Mouse (Mus musculus): Measurements from ENCODE around the gene Ifna14. TPM values are rescaled to one million over a fixed set of nuclear protein-coding genes. Genes with fewer than 3 reads are reported as not detected.

Gene Ifna14
- polyA plus RNA-seq, 1 experiment from 2014 or later, result not detected

DNA sequence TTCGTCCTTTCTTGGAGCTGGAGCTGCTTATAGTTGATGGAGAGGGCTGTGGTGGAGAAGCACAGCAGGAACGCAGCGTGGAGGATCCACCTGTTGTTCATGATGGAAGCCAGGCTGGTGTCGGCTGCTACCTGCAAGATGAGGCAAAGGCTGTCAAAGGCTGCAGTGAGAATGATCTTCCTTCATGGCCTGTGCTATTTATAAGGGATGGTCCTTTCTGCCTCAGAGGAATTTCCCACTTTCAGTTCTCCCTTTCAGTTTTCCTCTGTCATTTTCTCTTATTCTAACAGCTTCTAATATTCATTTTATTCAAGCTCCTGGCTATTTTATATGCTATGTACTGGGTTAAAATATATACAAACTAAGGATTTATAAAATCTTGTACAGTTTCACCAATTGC, 48.9 kb downstream of the Ifna14 start, which contains the start of gene Ifnb1:
Gene Ifnb1, minus strand, starts transcription at position 101 of the 400 bp plus-strand sequence.
- Histone ChIP-seq H3K4me1 (ENCODE audit: insufficient read depth, low read depth, low read length) (no peaks in the 10 kb centered on the region), H3K27me3 (replicated peaks; ENCODE audit: insufficient read depth, low read length) (no peaks in the 10 kb centered on the region), H3K36me3 (ENCODE audit: insufficient read depth, low read length) (no peaks in the 10 kb centered on the region), H3K9ac (replicated peaks; ENCODE audit: low read depth) (no peak within 1 kb of the TSS), H3K9me3 (ENCODE audit: low read length) (no peaks in the 10 kb centered on the region), H3K4me2 (replicated peaks; ENCODE audit: low read depth, low read length) (no peak within 1 kb of the TSS), H3K4me3 (ENCODE audit: low read depth, low read length) (no peak within 1 kb of the TSS), H3K27ac (ENCODE audit: low read length) (no peak within 1 kb of the TSS)
- ATAC-seq, result no peak
- DNase-seq (ENCODE audit: low spot score), result no peak
- no peak for TF ChIP-seq EP300 (IDR thresholded peaks at IDR 0.05)
- no peak for TF ChIP-seq CTCF (IDR thresholded peaks at IDR 0.05)
- WGBS, result 83% methylated on average over 4 of the region's 4 CpGs

Other genes starting within 250 kb of the Ifna14 start
- gene Hacd4, start 132.9 kb downstream of the Ifna14 start, polyA plus RNA-seq (2015; fragmentation: Nextera tagmentation; extraction: Ambion mirVana), result 10.2 and 11.3 TPM in 2 replicates
- gene Ifnb1, start 49.0 kb downstream of the Ifna14 start, polyA plus RNA-seq (2015; fragmentation: Nextera tagmentation; extraction: Ambion mirVana), result not detected in 2 replicates
- not detected in 2 replicates for gene Ifna15, start 13.6 kb downstream of the Ifna14 start, polyA plus RNA-seq (2015; fragmentation: Nextera tagmentation; extraction: Ambion mirVana)
- gene Ifna9, start 20.6 kb upstream of the Ifna14 start, polyA plus RNA-seq (2015; fragmentation: Nextera tagmentation; extraction: Ambion mirVana), result not detected in 2 replicates
- not detected in 2 replicates for gene Ifna12, start 31.6 kb upstream of the Ifna14 start, polyA plus RNA-seq (2015; fragmentation: Nextera tagmentation; extraction: Ambion mirVana)
- not detected in 2 replicates for gene C87499, start 62.6 kb upstream of the Ifna14 start, polyA plus RNA-seq (2015; fragmentation: Nextera tagmentation; extraction: Ambion mirVana)
- not detected in 2 replicates for gene Ifna13, start 72.7 kb upstream of the Ifna14 start, polyA plus RNA-seq (2015; fragmentation: Nextera tagmentation; extraction: Ambion mirVana)
- not detected in 2 replicates for gene Ifna16, start 105.1 kb upstream of the Ifna14 start, polyA plus RNA-seq (2015; fragmentation: Nextera tagmentation; extraction: Ambion mirVana)
- gene Ifna2, start 112.1 kb upstream of the Ifna14 start, polyA plus RNA-seq (2015; fragmentation: Nextera tagmentation; extraction: Ambion mirVana), result not detected in 2 replicates
- not detected in 2 replicates for gene Ifnab, start 119.6 kb upstream of the Ifna14 start, polyA plus RNA-seq (2015; fragmentation: Nextera tagmentation; extraction: Ambion mirVana)
- 0.19 TPM in 1 of 2 replicates, not detected in the other for gene Gm26566, start 150.0 kb upstream of the Ifna14 start, polyA plus RNA-seq (2015; fragmentation: Nextera tagmentation; extraction: Ambion mirVana)
- gene Klhl9, start 150.7 kb upstream of the Ifna14 start, polyA plus RNA-seq (2015; fragmentation: Nextera tagmentation; extraction: Ambion mirVana), result 54.1 and 59.7 TPM in 2 replicates
- not detected in 2 replicates for gene Gm13271, start 183.1 kb upstream of the Ifna14 start, polyA plus RNA-seq (2015; fragmentation: Nextera tagmentation; extraction: Ambion mirVana)
- 0.38 and 0.44 TPM in 2 replicates for gene Gm13283, start 188.3 kb upstream of the Ifna14 start, polyA plus RNA-seq (2015; fragmentation: Nextera tagmentation; extraction: Ambion mirVana)
- gene Gm13290, start 202.0 kb upstream of the Ifna14 start, polyA plus RNA-seq (2015; fragmentation: Nextera tagmentation; extraction: Ambion mirVana), result 0.40 TPM in 1 of 2 replicates, not detected in the other
- gene Gm13289, start 205.1 kb upstream of the Ifna14 start, polyA plus RNA-seq (2015; fragmentation: Nextera tagmentation; extraction: Ambion mirVana), result not detected in 2 replicates
- not detected in 2 replicates for gene Gm13272, start 208.1 kb upstream of the Ifna14 start, polyA plus RNA-seq (2015; fragmentation: Nextera tagmentation; extraction: Ambion mirVana)
- gene Ifnz, start 210.3 kb upstream of the Ifna14 start, polyA plus RNA-seq (2015; fragmentation: Nextera tagmentation; extraction: Ambion mirVana), result 0.26 and 0.61 TPM in 2 replicates
- 0.30 TPM in 1 of 2 replicates, not detected in the other for gene Gm13276, start 213.9 kb upstream of the Ifna14 start, polyA plus RNA-seq (2015; fragmentation: Nextera tagmentation; extraction: Ambion mirVana)
- not detected in 2 replicates for gene Gm13277, start 216.8 kb upstream of the Ifna14 start, polyA plus RNA-seq (2015; fragmentation: Nextera tagmentation; extraction: Ambion mirVana)
- not detected in 2 replicates for gene Gm13278, start 219.8 kb upstream of the Ifna14 start, polyA plus RNA-seq (2015; fragmentation: Nextera tagmentation; extraction: Ambion mirVana)
- gene Gm13275, start 222.7 kb upstream of the Ifna14 start, polyA plus RNA-seq (2015; fragmentation: Nextera tagmentation; extraction: Ambion mirVana), result not detected in 2 replicates
- not detected in 2 replicates for gene Gm13279, start 225.6 kb upstream of the Ifna14 start, polyA plus RNA-seq (2015; fragmentation: Nextera tagmentation; extraction: Ambion mirVana)
- gene Gm13285, start 227.9 kb upstream of the Ifna14 start, polyA plus RNA-seq (2015; fragmentation: Nextera tagmentation; extraction: Ambion mirVana), result 1.8 and 2.4 TPM in 2 replicates
- gene Gm13287, start 231.5 kb upstream of the Ifna14 start, polyA plus RNA-seq (2015; fragmentation: Nextera tagmentation; extraction: Ambion mirVana), result not detected in 2 replicates
- 0.05 TPM in 1 of 2 replicates, not detected in the other for gene Gm13288, start 233.7 kb upstream of the Ifna14 start, polyA plus RNA-seq (2015; fragmentation: Nextera tagmentation; extraction: Ambion mirVana)
- gene Ifna7, start 244.4 kb upstream of the Ifna14 start, polyA plus RNA-seq (2015; fragmentation: Nextera tagmentation; extraction: Ambion mirVana), result not detected in 2 replicates
- gene Ifna11, start 248.2 kb upstream of the Ifna14 start, polyA plus RNA-seq (2015; fragmentation: Nextera tagmentation; extraction: Ambion mirVana), result not detected in 2 replicates